Mouse (Mus musculus) cerebellum, postnatal 14 days (tissue): ENCODE data around the gene Fzd4.

Experiments
- DNase-seq, 2 experiments: peaks; one replicate each; pipeline ENCODE4 v3.0.0; 2021; ENCODE audit warnings: mixed read lengths in 2 of 2

Fzd4 gene

DNA sequence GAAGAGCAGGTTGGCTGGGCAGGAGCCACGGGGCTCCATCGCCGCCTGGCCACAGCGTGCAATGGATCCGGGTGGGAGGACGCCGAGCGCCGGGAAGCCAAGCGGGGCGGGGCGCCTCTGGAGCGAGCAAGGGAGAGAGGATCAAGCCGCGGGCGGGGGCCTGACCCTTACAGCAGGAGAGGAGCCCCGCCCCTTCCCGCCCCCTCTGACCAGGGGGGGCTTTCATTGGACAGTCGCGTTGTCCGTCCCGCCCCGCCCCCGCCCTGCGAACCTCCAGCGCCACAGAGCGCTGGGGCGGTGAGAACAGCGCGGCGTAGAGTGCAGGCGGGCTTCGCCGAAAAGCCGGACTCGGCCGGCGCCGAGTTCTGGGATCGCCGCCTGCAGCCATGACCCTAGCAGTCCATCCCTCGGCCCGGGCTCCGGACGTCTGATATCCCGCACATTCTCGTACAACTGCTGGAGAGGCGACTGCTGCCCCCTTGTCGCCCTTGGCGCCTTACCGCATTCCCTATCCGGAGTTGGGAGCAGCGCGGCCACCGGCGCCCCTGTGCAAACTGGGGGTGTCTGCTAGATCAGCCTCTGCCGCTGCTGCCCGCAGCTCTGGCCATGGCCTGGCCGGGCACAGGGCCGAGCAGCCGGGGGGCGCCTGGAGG lies at the start of gene Fzd4, which contains the start of gene Tmem135:
TSS of gene Fzd4 (plus strand) at position 275 of the 653 bp plus-strand sequence.
TSS of gene Tmem135 (minus strand) at position 142 of the 653 bp plus-strand sequence.
- peak; percentile 92 to 93 for DNase-seq

DNA sequence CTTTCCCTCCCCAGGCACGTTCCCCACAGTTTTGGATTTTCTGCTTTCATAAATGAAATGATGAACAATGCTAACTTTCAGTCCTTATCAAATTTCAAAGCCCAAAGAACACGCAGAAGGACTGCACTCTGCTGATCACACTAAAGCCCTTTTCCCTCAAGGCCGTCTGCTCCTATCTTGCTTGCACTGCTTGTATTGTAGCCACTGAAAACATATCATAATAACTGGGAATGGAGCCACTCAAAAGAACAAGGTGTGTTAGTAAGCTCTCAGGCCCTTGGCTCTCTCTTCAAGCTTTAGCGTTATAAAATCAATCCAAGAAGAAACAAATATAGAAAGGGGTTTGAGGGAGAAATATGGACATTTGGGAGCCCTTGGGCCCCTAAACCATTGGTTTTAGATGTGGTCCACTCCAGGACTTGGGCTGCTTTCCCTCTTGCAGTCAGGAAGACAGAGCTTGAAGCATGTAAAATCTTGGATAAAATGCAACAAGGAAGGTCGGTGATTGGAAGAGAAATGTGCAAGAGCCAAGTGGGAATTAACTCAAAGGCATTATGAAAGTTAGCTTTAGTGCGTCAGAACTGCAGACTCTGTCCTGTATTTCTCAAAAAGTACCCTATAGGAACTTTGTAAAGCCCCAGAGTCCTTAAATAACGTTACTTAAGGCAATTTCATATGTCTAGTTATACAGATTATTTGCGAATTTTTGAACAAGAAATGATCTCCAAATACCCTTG lies 48.5 kb upstream of the Fzd4 start:
- no peak for DNase-seq

DNA sequence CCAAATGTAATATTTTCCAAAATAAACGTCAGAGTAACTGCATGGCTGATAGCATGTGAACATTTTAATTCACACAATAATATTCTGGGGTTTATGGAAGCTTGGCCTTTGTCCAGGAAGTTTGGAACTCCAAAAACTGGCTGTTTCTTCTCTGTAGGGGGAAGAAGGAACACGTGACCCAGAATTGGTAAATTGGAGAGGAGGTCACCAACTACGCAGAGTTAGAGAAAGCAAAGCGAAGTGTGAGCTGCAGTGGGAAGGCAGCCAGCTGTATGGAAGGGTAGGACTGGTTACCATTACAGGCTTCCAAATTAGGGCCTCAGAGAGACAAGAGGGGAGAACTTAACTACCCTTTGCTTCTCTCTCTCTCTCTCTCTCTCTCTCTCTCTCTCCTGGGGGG lies 47.8 kb upstream of the Fzd4 start:
- no peak for DNase-seq

DNA sequence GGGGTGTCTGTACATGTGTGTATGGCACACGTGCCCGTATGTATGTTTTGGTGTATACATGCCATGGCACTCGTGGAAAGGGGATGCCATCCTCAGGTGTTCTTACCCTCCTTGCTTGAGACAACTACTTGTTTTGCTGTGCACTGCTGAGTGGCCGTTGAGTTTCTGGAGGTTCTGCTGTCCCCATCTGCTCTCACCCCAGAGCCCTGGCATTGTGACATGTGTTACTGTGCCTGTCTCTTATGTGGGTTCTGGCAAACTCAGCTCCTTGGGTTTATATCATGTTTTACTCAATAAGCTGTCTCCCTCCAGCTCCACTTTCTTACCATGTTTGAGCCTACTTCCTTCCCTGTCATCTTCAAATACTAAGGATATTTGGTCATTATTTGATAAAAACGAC lies 40.2 kb upstream of the Fzd4 start:
- peak; percentile 64 to 71 for DNase-seq

DNA sequence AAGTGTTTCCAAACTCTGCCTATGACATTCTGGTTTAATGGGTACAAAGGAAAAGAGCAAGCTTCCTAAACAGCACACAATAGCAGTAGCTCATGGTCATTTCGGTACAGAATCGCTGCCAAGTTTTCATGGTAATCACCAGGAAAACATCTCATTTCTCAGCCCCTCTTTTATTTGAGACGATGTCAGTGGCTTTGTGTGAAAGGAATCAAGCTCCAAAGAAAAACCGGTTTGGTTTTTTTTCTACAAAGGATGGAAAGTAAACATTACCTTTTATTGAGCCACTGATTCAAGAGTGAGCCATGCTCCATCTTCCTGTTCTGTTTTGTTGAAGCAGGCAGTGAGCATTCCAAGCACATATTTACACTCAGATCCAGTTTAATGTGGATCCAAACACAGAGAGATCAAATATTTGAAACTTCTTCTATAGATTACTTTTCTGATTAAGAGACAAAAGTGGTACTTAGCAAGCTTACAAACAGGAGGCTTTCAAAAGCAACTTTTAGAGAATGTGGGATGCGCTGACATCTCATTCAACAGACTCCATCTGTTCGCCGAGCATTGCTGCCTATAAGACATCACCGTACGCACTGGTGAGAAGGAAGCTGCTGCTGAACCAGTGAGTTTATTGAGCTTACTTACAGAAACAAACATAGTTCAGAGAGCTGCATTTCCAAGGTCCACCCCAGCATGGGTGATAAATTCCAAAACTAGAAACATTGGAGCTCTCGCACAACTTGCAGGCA lies 38.8 kb upstream of the Fzd4 start:
- no peak for DNase-seq

DNA sequence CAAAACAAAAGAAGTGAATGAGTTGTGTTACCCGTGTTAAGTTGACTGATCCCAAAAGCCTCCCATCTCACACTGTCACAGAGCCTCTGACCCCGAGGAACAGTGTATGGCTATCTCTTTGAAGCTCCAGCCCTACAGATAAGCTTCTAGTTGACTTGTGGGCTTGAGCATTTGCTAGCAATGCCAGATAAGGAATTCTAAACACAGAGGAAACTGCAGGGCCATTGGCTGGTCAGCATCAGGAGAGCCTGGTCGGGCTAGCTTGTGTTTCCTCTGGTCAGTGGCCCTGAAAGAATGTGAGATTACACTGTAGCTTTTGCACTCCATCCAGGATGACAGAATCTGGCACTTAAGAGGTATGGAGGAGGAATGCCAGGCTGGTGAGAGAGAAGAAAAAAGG lies 36.5 kb upstream of the Fzd4 start:
- DNase-seq = no peak

DNA sequence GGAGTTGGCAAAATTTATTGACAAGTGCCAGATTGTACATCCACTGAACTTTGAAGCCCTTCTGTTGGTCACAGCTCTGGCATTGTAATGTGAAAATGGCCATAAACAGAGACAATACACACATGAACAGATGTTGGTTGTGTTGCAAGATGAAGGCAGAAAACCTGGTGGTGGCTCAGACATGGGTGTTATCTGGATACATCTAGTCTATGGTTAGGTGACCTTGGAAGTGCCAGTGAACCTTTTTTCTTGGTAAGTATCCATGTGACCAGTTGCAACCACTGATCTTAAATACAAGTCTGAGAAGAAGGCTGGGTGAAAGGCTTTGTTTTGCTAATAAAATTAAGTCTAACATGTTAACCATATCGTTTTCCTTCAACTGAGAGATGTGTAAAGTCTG lies 34.1 kb upstream of the Fzd4 start:
- DNase-seq = no peak

DNA sequence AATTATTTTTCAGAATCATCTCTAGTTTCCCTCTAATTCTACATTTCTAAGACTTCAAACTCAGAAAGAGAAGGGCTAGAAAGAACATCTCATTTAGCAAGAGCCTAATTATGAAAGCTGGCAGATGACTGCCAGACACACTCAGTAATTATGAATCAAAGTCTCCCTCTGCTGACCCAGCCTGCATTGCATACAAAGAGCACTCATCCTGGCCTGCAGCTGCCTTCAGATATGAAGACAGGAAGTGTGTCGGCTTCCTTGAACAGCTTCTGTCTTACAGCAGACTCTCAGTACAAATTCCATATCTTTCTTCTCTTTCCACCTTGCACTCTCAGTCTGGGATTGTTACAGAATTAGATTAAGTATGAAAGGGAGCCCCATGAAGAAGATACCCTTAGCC lies 33.2 kb upstream of the Fzd4 start:
- DNase-seq = peak; percentile 41 to 43

DNA sequence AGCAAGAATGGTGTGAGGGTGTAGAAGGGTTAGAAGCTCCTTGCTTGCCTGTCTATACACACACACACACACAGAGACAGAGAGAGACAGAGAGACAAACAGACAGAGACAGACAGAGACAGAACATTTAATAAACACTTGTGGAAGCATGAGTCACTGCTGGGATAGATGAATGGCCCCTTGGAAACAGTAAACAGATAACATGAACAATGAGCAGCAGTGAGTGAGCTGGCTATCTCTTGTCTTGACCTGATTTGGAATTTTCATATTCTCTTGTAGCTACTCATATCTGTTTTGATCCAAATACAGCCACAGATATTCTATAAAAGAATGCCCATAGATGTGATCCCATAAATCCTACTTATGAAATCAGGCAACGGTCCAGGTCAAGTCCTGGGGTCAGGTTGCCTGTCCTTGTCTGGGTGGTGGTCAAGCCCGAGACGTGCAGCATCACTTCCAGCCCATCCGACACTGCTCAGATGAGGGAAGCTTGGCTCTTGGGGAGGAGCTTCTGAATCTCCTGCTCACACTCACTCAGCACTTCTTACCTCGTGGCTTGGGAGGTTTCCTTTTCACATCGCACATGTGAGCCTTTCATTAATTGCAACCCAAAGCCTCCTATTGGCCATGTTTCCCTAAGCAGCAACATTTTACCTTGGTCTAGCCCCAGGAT lies 32.4 kb upstream of the Fzd4 start:
- no peak for DNase-seq

DNA sequence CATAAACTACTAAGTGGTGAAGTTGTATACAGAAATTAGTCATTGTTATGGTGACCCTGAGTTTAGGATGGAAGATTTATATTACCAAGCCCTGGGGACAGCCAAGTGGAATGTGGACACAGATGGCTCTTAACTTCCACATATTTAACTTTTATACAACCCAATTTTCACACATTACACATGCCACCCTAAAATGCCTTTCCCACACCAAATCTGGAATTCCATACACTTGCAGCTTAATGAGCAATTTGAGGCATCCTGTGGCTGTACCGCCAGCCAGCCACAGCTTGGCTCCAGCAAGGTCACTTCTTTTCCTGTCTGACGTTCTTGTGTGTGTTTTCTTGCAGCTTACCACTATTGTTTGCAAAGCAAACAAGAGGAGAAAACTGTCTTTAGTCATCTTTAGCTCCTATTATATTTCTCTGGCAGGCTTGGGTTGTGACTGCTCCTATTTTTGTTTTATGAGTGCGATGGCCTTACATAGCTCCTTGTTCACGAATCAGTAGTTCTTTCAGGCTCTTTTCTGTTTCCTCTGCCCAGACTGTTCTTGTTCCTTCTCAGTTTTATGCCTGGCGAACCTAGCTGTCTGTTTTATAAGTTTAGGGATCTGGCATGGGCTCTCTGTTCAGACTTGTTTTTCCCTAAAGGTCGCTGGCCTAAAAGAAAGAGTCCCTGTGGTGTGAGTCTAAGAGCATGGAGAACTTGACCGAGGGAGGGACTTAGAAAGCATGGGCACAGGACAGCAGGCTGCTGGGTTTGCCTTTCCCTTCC lies 23.0 kb upstream of the Fzd4 start:
- no peak for DNase-seq

DNA sequence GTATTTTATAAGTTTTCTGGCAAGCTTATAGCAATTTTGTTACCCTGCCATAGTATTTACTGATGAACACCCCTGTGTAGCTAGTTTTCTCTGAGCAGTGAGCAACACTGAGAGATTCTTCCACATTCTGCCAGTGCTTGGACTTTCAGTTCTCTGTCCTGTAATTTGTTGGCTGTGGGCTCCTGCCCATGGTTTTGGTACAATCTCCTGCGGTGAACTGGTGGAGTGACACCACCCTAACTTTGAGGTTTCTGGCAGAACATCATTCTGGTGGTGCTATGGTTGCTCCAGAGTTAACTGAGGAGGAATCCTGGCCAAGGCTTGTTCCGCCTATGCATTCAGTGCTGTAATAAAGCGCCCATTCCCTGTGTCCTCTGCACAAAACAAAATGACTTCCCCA lies 21.3 kb upstream of the Fzd4 start:
- DNase-seq = no peak

DNA sequence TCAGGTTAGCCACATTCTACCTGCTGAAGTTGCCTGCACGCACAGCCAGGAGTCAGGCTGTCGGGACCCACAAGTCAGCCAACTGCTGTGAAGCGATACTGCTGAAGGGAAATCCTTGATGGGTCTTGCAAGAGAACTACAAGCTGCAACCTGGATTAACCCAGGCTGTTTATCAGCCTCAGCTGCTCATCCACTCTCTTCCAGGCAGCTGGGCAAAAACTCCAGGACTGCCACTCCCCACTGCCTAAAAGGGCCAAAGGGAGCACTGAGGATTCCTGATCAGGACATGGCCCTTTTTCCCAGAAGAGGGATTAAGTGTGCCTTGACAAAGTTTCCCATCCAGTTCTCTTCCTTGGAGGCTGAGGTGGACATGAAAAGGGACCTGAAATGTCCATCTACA lies 15.2 kb upstream of the Fzd4 start:
- DNase-seq = no peak

DNA sequence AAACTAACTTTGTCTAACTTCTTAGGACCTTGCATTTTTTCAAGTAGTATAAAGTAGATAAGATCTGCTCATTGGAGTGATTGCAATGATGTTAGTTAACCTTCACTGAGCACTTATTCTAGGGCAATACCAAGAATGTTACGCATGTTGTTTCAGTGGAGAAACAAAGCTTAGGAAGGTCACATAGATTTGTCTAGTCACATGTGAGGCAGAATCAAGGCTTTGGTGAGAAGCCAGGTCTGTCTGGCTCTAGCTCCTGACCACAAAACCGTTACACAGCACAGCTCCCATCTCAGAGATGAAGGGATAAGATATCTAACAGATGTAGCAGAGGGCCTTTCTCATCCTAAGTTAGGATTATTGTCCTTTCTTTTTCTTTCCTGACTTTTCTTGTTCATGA lies 13.5 kb upstream of the Fzd4 start:
- no peak for DNase-seq

DNA sequence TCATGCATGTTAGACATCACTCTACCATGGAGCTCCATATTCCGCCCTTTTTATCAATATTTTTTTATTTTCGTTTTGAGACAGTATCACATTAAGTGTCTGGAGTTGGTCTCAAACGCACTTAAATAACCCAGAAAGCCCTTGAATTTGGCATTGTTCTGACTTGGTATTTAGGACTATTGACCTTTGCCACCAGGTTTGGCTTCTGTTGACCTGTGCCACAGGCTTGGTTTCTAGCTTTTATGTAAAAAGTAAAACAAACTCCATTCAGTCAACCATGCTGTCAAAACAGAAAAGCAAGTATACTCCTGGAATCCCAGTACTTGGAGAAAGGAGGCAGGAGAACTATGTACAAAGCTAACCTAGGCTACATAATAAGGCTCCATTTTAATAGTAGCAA lies 12.9 kb upstream of the Fzd4 start:
- DNase-seq = no peak

DNA sequence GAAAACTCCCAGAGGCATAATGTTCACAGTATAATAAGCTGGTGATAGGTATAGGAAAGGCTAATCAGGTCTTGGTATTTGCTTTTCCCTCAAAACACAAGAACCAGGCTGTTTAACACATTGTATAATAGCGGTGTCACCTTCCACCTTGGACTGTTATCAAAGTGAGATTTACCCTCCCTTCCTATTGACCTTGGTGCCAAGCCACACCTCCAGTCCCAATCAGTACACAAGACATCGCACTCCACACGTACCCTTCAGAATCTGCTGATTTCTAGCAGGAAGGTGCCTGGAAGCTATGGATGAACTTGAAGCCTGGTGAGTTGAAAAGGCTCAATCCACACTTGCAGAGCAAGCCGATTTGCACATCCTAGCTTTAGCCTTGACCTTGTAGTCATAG lies 12.3 kb upstream of the Fzd4 start:
- DNase-seq = no peak

DNA sequence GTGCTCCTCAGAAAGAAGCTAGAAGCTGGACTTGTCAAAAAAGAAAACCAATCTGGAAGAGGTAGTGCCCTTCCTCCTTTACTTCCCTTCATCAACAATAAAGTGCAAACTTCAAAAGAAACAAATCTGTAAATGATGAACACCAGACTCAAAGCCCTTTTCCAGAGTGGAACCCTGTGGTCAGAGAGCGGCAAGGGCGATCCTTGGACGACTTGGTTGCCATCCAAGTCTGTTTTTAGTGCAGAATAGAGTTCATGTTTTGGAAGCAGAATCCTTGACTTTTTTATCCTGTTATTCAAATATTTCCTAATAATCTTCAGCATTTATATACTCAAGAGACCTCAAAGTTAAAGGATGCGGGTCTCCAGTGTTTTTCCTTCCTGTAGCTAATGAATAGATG lies 11.8 kb upstream of the Fzd4 start:
- DNase-seq = no peak

DNA sequence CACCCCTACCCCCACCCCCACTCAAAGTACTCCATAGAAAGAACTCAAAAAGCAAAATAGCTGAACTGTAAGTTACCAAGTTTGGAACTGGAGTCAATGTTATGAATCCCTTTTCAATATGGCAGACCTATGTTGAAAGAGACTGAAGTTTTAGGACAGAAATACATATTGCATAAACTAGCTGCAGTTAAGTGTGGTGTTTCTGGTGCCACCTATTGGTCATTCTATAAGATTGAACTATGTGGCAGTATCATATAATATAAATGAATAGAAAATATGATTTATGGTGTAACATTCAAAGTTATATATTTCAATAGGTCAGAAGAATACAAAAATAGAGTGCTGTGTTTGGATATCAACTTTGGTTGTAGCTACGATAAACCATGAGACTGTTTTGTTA lies 11.3 kb upstream of the Fzd4 start:
- DNase-seq = no peak

DNA sequence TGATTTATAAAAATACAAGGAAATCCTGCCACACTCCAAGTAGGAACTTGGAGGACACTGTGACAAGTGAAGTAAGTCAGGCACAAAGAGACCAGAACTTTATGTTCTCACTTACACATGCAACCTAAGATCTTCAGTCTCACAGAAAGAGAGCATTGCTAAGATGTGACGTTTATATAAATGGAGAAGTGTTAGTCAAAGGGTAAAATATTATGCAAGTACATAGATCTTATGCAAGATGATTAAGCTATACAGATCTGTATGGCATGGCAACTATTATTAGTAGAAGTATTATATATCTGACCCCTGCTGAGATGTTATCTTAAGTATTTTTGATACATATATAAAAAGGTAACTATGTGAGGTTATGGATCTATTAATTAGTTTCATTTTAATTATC lies 8.8 kb upstream of the Fzd4 start:
- DNase-seq = no peak

DNA sequence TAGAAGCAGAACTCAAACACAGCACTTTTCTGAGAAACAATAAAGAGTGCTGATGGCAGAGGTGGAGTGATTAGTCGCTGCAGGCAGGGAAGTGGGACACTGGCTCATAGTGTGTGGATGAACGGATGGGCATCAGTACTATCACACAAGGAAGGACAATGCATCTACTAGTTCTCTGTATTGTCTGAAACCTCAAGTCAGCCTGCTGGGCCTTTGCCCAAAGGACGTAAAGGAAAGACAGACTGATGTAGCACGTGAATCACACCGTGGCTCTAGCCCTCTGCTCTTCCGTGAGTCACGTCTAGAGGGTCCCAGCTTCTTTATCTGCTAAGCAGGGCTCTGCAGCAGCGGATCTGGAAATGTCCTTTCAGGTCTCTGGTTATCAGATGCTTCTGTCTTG lies 7.8 kb upstream of the Fzd4 start:
- no peak for DNase-seq

DNA sequence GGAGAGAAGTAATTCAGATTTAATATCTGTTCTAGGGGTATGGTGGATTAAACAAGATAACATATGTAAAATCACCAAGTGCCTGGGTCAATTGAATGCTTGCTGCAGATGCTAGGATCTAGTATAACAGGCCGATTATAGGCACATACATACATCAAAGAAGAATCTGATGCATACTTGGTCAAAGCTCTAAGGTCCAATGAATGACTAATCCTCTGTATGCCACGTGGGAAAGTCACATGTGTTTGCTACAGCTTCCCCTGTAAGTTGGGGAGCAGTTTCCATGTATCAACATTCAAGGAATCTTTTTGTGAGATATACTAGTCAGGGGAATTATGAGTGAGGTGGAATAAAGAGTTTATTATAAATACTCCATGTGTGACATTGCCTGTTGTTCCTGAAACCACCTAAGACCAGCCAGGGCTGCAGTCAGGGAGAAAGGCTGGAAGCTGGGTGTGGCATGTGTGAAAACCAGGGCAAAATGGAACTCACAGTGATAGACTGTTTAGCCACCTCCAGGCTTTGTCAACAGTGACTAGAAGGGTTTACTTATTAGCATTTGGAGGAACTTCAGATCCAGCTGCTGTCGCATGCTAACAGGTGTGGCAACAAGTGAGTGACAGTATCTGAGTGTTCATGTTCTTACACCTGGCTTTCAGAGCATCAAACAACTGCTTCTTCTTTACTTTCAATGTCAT lies 6.2 kb upstream of the Fzd4 start:
- no peak for DNase-seq

DNA sequence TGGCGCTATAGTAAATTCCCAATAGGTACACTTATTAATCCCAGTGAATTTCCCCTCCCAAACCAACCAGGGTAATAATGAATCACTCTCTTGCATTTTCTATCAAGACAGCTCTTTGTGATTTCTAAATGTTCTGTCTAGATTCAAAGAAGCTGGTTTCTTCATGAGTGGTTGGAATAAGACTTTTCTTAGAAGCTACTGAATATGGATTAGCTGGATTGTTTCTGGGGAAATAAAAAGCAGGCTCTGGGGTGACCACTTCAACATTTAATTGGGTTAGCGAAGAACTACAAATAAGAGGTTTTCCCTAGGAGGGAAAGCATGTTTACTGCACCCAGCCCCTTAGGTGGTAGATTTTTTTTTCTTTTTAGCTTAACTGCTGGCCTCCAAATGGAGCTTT lies 3.4 kb upstream of the Fzd4 start:
- DNase-seq = no peak
